Mouse (Mus musculus) left cerebral cortex, adult 2 months (tissue): ENCODE data around the gene Pofut2. TPM values are rescaled to one million over a fixed set of nuclear protein-coding genes. Genes with fewer than 3 reads are reported as not detected.
A peak's percentile ranks its signal among the peaks of the same experiment; 100 is the strongest.

ENCODE experiments used
- DNase-seq, 2 experiments: peaks; one replicate each; pipeline ENCODE4 v3.0.0; 2021 to 2022; ENCODE audit warnings: low spot score in 2 of 2, mixed read lengths in 1 of 2; ENCODE audit errors: extremely low spot score in 1 of 2
- H3K27ac ChIP-seq: fragments of 200-600 bp; 2 replicates; pipeline ENCODE4 v1.8.1; 2022
- H3K4me3 ChIP-seq: fragments of 200-600 bp; 2 replicates; pipeline ENCODE4 v1.8.1; 2022
- CTCF ChIP-seq: fragments of 200-600 bp; IDR thresholded peaks from 2 replicates; pipeline ENCODE4 v1.8.1; 2022; ENCODE audit warnings: antibody characterized with exemption, mild to moderate bottlenecking, moderate library complexity
- intact Hi-C: fragments of 180-260 bp; cut with DNase I; formaldehyde crosslinking; loops from one replicate; pipeline ENCODE4 v1.15.1; 2025
- total RNA-seq, 2 experiments: library from RNA; stranded (reverse); gene quantifications; 2 replicates each; pipeline ENCODE4 v1.2.3; 2021

The Pofut2 gene
- total RNA-seq, 2 experiments from 2014 or later, result 37.6 to 38.2 TPM

DNA sequence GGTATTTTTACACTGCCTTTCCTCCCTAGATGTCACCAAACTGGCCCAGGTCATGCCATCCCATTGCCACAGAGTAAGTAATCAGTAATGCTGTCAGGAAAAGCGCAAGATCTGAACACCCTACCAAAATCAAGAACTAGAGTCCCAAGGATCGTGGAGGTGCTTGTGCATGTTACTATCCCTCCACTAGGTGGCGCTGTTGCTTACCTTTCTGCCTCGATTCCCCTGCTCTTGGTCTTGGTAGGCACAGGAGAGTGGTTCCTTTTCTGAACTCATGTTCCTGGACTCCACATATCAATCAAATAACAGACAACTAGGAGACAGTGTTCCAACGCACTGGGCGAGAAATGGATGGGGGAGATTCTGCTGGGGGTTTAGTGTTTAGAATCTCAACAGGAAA, 23.8 kb downstream of the Pofut2 start:
- peak; percentile 93 for TF ChIP-seq CTCF
- DNase-seq, result peak; percentile 72 to 80
- intact Hi-C loops, result loop anchor here (1.0 kb wide), 2 partner anchors 70 to 226 kb away; no protein-coding TSS in a partner anchor
- Histone ChIP-seq H3K4me3 (no peak overlapping the region), H3K27ac (no peak overlapping the region)

DNA sequence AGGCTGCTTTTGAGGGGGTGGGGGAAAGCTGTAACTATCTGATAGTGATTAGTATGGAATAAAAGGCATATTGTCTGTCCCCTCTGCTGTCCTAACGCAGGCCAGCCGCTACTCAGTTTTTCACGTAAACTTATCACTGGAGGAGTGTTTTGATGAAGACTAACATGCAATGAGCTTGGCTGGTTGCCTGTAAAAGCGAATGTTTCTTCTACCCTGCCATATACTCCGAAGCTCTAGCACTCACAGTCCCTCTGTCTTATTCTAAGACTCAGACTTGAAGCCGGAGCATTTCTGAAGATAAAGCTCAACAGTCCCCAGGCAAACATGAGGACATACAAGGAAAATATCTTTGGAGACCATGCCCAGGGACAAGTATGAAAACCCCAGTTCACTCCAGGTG, 25.8 kb downstream of the Pofut2 start:
- intact Hi-C loops, result no loop called here
- DNase-seq, result no peak
- TF ChIP-seq CTCF, result no peak
- H3K4me3 ChIP-seq, result no peak overlapping the region
- H3K27ac ChIP-seq, result no peak overlapping the region

DNA sequence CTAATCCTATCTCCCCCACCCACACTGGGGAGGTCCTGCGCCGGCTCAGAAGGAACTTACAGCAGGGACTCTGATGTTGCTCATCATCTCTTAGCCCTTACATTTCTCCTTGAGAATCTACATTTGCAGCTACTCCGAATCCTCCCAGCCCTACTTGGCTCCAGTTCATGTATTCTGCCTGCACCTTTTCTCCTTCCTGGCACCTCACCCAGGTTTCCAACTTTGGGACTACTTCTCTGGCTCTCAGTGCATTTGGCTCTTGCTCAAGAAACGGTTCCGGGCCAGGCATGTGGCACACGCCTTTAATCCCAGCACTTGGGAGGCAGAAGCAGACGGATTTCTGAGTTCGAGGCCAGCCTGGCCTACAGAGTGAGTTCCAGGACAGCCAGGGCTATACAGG, 28.6 kb downstream of the Pofut2 start:
- Histone ChIP-seq H3K27ac (no peak overlapping the region), H3K4me3 (no peak overlapping the region)
- intact Hi-C loops, result no loop called here
- DNase-seq, result no peak
- TF ChIP-seq CTCF, result no peak

DNA sequence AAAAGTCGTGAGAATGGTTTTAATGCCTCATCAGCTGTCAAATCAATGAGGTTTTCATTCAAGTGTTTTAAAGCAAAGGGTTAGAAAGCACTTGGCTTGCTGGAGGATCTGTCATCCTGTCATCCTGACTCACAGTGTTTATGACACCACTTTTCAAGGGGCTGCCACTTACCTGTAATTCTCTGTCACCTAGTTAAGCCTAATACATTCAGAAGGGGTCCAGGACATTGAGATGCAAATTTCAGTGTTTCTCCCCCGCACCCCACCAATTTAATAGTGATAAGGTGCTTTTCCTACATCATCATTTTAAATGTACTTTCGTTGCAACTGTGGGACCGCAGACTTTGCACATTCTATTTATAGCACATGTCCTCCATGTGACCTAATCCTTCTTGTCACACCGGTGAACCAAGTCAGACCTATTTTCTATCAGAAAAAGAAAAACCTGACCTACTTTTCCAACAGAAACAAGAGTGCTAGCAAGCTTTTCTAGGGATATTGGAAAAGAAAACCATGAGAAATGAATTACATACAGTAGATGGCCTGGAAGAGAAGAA, 29.7 kb downstream of the Pofut2 start:
- no peak for DNase-seq
- intact Hi-C loops, result no loop called here
- Histone ChIP-seq H3K27ac (no peak overlapping the region), H3K4me3 (no peak overlapping the region)
- TF ChIP-seq CTCF, result no peak

DNA sequence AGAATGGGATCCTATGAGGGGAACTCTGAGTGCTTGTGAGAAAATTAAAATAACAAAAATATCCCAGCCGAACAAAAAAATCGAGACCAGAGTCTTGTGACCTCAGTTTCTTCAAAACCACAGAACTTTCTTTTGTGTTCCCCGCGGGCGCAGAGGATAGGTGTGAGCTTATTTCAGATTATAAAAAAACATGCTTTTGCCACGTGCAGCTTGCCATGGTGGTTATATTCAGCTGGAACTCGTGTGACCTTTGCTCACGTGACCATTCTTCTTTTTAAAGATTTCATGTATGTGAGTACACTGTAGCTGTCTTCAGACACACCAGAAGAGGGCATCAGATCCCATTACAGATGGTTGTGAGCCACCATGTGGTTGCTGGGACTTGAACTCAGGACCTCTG, 30.5 kb downstream of the Pofut2 start:
- no peak overlapping the region for H3K4me3 ChIP-seq
- no peak for DNase-seq
- no peak overlapping the region for H3K27ac ChIP-seq
- intact Hi-C loops, result no loop called here
- no peak; the same call in 1 of the 2 replicates for TF ChIP-seq CTCF

DNA sequence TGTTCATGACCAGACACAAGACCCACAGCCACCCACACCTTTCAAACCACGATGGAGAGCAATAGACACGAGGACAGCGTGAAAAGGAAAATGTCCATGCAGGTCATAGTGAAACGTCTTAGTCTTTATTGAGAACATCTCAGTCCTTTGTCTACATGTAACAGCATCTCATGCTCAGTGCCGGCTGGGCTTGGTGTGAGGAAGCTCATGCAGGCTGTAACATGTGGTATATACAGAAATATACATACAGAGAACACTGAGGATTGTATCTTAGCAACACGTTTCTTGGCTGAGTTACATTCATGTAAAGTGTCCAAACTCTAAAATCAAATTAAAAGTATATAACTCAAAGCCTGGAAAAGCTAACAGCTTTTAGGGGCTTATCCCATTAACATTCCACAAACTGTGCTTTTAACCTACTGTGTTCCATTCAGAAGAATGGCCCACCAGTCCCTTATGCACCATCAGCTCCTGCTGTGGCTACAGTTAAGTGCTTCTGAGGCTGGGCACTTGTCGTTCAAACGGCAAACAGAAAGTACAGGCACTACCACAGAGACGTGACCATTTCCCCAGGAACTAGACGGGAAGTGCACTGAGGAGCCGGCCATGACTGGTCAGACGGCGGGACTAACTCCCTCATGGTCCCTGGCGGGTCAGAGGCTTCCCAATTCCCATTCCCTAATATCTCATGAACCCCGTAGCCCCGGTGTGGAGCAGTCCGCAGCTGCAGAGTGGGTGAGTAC, 31.8 kb downstream of the Pofut2 start:
- intact Hi-C loops, result loop anchor here (2.0 kb wide), 1 partner anchor 50 kb away; no protein-coding TSS in a partner anchor
- Histone ChIP-seq H3K4me3 (no peak overlapping the region), H3K27ac (no peak overlapping the region; the same call in 1 of the 2 replicates)
- DNase-seq, result no peak
- TF ChIP-seq CTCF, result no peak

DNA sequence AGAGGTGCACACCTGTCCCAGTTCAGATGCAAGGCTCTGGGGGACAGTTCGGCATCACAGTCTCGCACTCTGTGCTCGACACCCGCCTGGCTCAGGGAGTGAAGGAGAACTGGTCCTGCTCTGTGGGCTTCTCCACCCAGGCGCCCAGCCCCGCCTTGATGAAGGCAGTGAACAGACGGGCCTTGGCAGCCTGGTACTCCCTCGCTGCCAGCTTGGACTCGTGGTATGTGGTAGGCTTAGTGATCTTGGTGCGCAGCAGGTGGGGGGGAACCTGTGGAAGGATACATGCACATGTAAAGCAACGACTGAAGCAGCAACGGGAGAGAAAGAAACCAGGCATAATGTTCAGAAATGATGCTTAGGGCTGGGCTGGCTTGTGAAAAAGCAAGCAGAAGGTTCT, 35.7 kb downstream of the Pofut2 start:
- intact Hi-C loops, result no loop called here
- no peak for TF ChIP-seq CTCF
- Histone ChIP-seq H3K4me3 (no peak overlapping the region), H3K27ac (no peak overlapping the region)
- no peak for DNase-seq

DNA sequence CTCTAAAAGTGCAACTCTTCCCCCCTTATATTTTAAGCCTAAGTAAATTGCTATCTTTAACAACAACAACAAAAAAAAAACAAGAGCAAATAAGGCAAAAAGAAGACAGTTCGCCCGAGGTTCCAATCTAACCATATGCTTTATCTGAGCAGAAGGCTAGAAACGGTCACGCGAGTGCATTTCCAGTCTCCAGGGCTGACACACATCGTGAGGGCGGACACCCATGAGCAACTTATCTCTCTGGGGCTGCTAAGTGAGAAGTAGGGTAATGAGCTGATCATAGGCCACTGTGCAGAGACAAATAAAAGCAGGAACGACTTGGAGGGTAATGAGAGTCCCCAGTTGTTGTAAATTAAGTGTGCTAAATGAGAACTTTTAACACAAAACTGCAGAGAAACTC, 39.6 kb downstream of the Pofut2 start:
- TF ChIP-seq CTCF, result no peak
- DNase-seq, result no peak
- no peak overlapping the region for H3K4me3 ChIP-seq
- intact Hi-C loops, result no loop called here
- no peak overlapping the region for H3K27ac ChIP-seq

DNA sequence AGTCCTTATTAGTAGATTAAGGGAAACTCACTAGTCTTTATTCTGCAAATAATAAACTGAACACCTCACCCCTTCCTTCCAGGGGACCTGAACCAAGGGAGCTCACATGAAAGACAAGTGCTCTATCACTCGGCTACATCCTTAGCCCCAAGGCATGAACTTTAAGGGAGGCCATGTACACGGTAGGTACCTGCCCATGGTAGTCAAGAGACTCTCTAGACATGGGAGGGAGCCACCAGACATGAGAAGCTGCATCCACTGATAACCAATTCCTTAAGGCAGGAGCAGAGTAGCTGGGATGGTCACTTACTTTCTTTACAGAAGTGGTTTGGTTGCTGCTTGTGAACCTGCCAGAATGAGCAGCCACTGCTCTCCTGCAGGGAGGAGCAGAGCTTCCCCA, 40.2 kb downstream of the Pofut2 start:
- intact Hi-C loops, result no loop called here
- Histone ChIP-seq H3K27ac (no peak overlapping the region), H3K4me3 (no peak overlapping the region)
- no peak for DNase-seq
- no peak for TF ChIP-seq CTCF

DNA sequence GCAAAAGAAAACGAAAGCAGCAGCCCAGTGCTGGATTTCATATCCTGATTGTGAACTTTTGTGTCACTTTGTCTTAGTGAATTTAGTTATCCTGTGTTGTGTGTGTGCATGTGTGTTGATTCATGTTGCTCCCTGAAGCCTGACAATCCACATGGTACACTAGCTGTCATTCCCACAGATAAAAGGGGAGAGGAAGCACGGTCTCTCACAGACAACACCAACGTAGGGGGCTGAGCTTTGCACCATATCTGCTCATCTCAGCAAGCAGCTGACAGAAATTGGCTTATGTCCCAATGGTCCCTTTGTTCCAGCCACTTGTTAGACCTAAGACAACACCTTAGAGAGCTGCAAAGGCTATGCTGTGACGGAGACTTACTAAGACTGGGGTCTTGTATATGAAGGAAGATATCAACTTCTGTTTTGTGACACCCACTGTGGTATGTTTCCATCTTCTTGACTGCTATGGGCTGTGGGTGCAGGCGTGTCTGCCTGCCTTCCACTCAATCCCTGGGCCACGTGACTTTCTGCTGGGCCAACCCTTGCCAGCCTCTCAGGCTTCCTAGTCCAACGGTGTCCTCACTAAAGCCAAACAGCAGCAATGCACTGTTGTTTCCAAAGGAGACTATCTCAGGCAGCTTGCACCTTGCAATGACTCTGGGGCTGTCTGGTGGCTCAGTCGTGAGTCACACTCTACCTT, 41.4 kb downstream of the Pofut2 start:
- intact Hi-C loops, result no loop called here
- H3K4me3 ChIP-seq, result no peak overlapping the region
- H3K27ac ChIP-seq, result no peak overlapping the region
- TF ChIP-seq CTCF, result no peak
- DNase-seq, result no peak

DNA sequence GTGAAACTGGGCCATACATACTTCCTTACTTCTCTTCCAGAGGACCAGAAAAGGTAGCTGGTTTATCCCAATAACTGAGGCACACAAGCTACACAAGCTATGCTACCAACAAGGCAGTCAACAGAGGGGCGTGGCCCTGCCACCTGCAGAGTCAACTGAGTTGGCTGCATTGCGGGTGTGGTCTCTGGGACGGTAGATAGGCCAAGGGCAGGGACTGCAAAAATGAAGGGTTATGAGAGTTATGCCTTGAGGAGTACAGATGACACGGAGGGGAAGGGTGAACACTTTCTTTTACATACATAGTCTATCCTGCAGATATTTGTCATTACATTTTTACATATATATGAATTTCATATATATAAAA, 41.9 kb downstream of the Pofut2 start:
- Histone ChIP-seq H3K27ac (no peak overlapping the region), H3K4me3 (no peak overlapping the region)
- no peak for TF ChIP-seq CTCF
- DNase-seq, result no peak
- intact Hi-C loops, result no loop called here

DNA sequence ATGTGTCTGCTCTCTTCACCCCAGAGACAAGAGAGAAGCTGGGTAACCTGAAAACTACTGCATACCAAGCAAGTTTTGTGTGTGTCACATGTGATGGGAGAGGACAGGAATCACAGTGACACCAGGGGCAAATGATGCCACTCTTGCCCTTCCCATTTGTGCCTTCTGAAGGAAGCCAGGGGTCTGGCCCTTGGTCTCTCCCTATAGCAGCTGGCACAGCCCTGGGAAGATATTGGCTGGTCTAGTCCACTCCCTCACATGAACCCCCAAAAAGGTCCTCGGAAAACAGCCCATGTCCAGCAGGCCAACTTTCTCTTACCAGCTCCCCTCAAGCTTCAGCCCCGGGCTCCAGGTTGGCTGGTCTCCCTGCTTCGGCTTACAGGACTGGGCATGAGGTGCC, 45.3 kb downstream of the Pofut2 start:
- intact Hi-C loops, result no loop called here
- Histone ChIP-seq H3K27ac (no peak overlapping the region), H3K4me3 (no peak overlapping the region)
- DNase-seq, result no peak
- TF ChIP-seq CTCF, result no peak
